Mouse (Mus musculus) cortical plate, adult 2 months (tissue): ENCODE data around the gene Pcp4.

Experiments
- CTCF ChIP-seq: fragments of 200-500 bp; IDR thresholded peaks from 2 replicates; pipeline ENCODE4 v1.5.1; 2011; ENCODE audit warnings: mild to moderate bottlenecking, control low read depth, low read length; ENCODE audit not compliant: insufficient read depth; ENCODE audit errors: extremely low read depth
- POLR2A ChIP-seq: fragments of 200-500 bp; IDR thresholded peaks from 2 replicates; pipeline ENCODE4 v1.6.1; 2011; ENCODE audit warnings: mild to moderate bottlenecking, low read length, control low read depth; ENCODE audit not compliant: insufficient read depth; ENCODE audit errors: extremely low read depth

DNA sequence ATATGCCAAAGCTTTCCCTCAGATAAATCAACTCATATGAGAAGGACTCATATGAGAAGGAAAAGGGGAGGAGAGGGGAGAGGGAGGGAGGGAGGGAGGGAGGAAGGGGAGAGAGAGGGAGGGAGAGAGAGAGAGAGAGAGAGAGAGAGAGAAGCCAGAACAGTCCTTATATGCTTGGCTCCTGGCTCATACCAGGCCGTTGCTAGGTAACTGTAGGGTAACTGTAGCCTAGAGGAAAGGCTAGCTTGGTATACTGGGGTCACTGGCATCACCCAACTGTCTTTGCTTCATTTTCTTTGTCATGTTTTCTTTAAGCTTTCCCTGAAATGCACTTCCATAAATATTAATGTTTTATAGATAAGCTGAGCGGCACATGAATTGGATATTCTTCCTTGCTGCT, 85.3 kb downstream of the Pcp4 start:
- TF ChIP-seq POLR2A = no peak
- no peak for TF ChIP-seq CTCF
